ENCODE assay signal across 10 mouse cellular contexts in the genomic region with DNA sequence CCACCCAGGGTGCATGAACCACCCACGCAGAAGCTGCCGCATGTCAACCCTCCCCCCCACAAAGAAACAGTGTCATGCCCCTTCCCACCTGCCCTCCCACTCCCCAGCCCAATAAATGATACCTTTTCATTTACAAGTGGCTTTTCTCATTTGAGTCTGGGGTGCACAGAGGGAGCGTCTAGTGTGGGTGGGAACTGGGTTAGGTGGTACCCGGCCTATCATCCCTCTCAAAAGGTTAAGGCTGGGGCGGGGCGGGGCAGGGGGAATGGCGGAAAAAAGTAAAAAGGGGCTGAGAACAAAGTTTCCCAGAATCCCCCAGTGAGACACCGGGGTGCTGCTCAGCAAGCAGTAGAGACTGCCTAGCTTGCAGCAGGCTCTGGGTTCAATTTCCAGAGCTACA. TPM values are rescaled to one million over a fixed set of nuclear protein-coding genes. Genes with fewer than 3 reads are reported as not detected.
DNase-seq lines count a peak whose midpoint lies in the region; ATAC-seq and TF ChIP-seq lines count a peak whose summit lies in the region.
"Had no signal": no experiment of that assay in that cellular context is flagged by ENCODE, and none has a peak within 500 bp of the region (broad histone marks: within the 10 kb centered on the region; RNA-seq: fewer than 3 reads in every experiment).

No protein-coding gene starts in this region.

- WGBS in lung, embryonic 14.5 days: 5% methylated on average over 8 of the region's 8 CpGs
- 0% methylated on average over 8 of the region's 8 CpGs for WGBS in forebrain, embryonic 14.5 days
- 7% methylated on average over 8 of the region's 8 CpGs for WGBS in limb, embryonic 14.5 days
- 9% methylated on average over 8 of the region's 8 CpGs for WGBS in stomach, embryonic 15.5 days

- H3K9me3 ChIP-seq in lung, embryonic 14.5 days (ENCODE audit: low read depth, low read length): no peaks in the 10 kb centered on the region
- H3K9me3 ChIP-seq in forebrain, embryonic 14.5 days (replicated peaks; ENCODE audit: control insufficient read depth, low read length): no peaks in the 10 kb centered on the region
- H3K9me3 ChIP-seq in limb, embryonic 14.5 days (ENCODE audit: control insufficient read depth, low read length): no peaks in the 10 kb centered on the region
- H3K9me3 ChIP-seq in stomach, embryonic 15.5 days: no peaks in the 10 kb centered on the region
- H3K9me3 ChIP-seq: megakaryocyte, embryonic 14.5 days had no signal

- no peak for DNase-seq in lung, embryonic 14.5 days
- no peak for DNase-seq in lung, postnatal 36 days
- no peak for DNase-seq in forebrain, embryonic 14.5 days (ENCODE audit: low spot score)
- no peak for DNase-seq in limb, embryonic 14.5 days (ENCODE audit: low spot score)
- no peak for DNase-seq in right cerebral cortex, postnatal 10 days (ENCODE audit: low spot score in 2 of 2)
- DNase-seq in Muller cell, postnatal 12 days (ENCODE audit: inconsistent ontology term): no peak
- DNase-seq: kidney, adult 8-10 months had no signal

- no peak for ATAC-seq in lung, embryonic 14.5 days (ENCODE audit: insufficient read depth)
- ATAC-seq in forebrain, embryonic 14.5 days: peak; percentile 15; the same call in 1 of the 2 replicates
- 0 out of 2 replicates have a peak, but pooled peaks have one; percentile 11 for ATAC-seq in limb, embryonic 14.5 days (ENCODE audit: low FRiP score, low read depth)
- ATAC-seq in stomach, embryonic 15.5 days (ENCODE audit: insufficient read depth, low FRiP score, low read depth): no peak
- no peak for ATAC-seq in erythroblast, adult 5-6 weeks (replicated peaks; ENCODE audit: low FRiP score, poor library complexity, severe bottlenecking)

- no peaks in the 10 kb centered on the region for H3K36me3 ChIP-seq in lung, embryonic 14.5 days (ENCODE audit: insufficient read depth)
- no peaks in the 10 kb centered on the region for H3K36me3 ChIP-seq in forebrain, embryonic 14.5 days (ENCODE audit: control insufficient read depth, insufficient read depth, low read length)
- H3K36me3 ChIP-seq in limb, embryonic 14.5 days (ENCODE audit: control insufficient read depth, insufficient read depth, low read length): no peaks in the 10 kb centered on the region
- no peaks in the 10 kb centered on the region for H3K36me3 ChIP-seq in stomach, embryonic 15.5 days

- H3K4me1 ChIP-seq in lung, embryonic 14.5 days (ENCODE audit: insufficient read depth): no peaks in the 10 kb centered on the region
- peaks cover 4% of the 10 kb centered on the region; the same call in 1 of the 2 replicates for H3K4me1 ChIP-seq in forebrain, embryonic 14.5 days (ENCODE audit: control insufficient read depth, insufficient read depth, low read length)
- H3K4me1 ChIP-seq in limb, embryonic 14.5 days (ENCODE audit: control insufficient read depth, insufficient read depth, low read length): no peaks in the 10 kb centered on the region
- H3K4me1 ChIP-seq in stomach, embryonic 15.5 days: peaks cover 5% of the 10 kb centered on the region; the same call in 1 of the 2 replicates

- TF ChIP-seq POLR2A in limb, embryonic 14.5 days (IDR thresholded peaks at IDR 0.05; ENCODE audit: borderline replicate concordance, extremely low read depth, insufficient read depth, insufficient read length): no peak

- H3K4me2 ChIP-seq in lung, embryonic 14.5 days: peak overlapping the region; percentile 52
- peak overlapping the region; percentile 45 for H3K4me2 ChIP-seq in forebrain, embryonic 14.5 days (ENCODE audit: low read length)
- peak overlapping the region; percentile 49 for H3K4me2 ChIP-seq in limb, embryonic 14.5 days (replicated peaks; ENCODE audit: low read depth, low read length, severe bottlenecking)
- H3K4me2 ChIP-seq in stomach, embryonic 15.5 days: peak overlapping the region; percentile 60

- TF ChIP-seq CTCF in lung, embryonic 14.5 days (IDR thresholded peaks at IDR 0.05; ENCODE audit: low read depth): no peak

- peaks cover 56% of the 10 kb centered on the region for H3K27me3 ChIP-seq in lung, embryonic 14.5 days (ENCODE audit: insufficient read depth, low read length)
- peaks cover 36% of the 10 kb centered on the region for H3K27me3 ChIP-seq in forebrain, embryonic 14.5 days (replicated peaks; ENCODE audit: control insufficient read depth, insufficient read depth, low read length)
- H3K27me3 ChIP-seq in limb, embryonic 14.5 days (ENCODE audit: control insufficient read depth, insufficient read depth, low read length): peaks cover 49% of the 10 kb centered on the region
- peaks cover 56% of the 10 kb centered on the region for H3K27me3 ChIP-seq in stomach, embryonic 15.5 days (replicated peaks)

- H3K27ac ChIP-seq in lung, embryonic 14.5 days (ENCODE audit: low read depth): no peak overlapping the region
- no peak overlapping the region for H3K27ac ChIP-seq in forebrain, embryonic 14.5 days (ENCODE audit: low read depth, low read length)
- no peak overlapping the region for H3K27ac ChIP-seq in limb, embryonic 14.5 days (replicated peaks; ENCODE audit: low read depth, low read length)
- H3K27ac ChIP-seq in stomach, embryonic 15.5 days: no peak overlapping the region

- no peak overlapping the region for H3K9ac ChIP-seq in lung, embryonic 14.5 days
- H3K9ac ChIP-seq in forebrain, embryonic 14.5 days (ENCODE audit: low read length): no peak overlapping the region
- no peak overlapping the region for H3K9ac ChIP-seq in limb, embryonic 14.5 days (ENCODE audit: low read depth, low read length, severe bottlenecking)
- no peak overlapping the region for H3K9ac ChIP-seq in stomach, embryonic 15.5 days

- peak overlapping the region; percentile 16 for H3K4me3 ChIP-seq in lung, embryonic 14.5 days (ENCODE audit: low read depth, low read length)
- H3K4me3 ChIP-seq in forebrain, embryonic 14.5 days (ENCODE audit: low read depth, low read length): 0 out of 2 replicates have a peak overlapping the region, but pooled peaks have one; percentile 21
- peak overlapping the region; percentile 32 for H3K4me3 ChIP-seq in limb, embryonic 14.5 days (replicated peaks; ENCODE audit: low read length)
- peak overlapping the region; percentile 36 for H3K4me3 ChIP-seq in stomach, embryonic 15.5 days (replicated peaks)

RNA-seq across cellular contexts. Expression of a gene that starts 14.2 kb away (rescaled TPM):
- 0.70 and 0.97 TPM in 2 replicates for polyA plus RNA-seq in lung, embryonic 14.5 days (2014; fragmentation: Nextera tagmentation; extraction: Ambion mirVana)
- polyA plus RNA-seq in forebrain, embryonic 14.5 days (2014; fragmentation: Nextera tagmentation; extraction: Ambion mirVana): 2.1 and 2.2 TPM in 2 replicates
- 2.7 and 3.8 TPM in 2 replicates for polyA plus RNA-seq in limb, embryonic 14.5 days (2012; rRNA removed)
- 0.23 and 0.29 TPM in 2 replicates for polyA plus RNA-seq in limb, embryonic 14.5 days (2014; fragmentation: Nextera tagmentation; extraction: Ambion mirVana)
- 0.30 and 0.39 TPM in 2 replicates for polyA plus RNA-seq in stomach, embryonic 15.5 days (2015; fragmentation: Nextera tagmentation; extraction: Ambion mirVana)
- not detected in 2 replicates for total RNA-seq in erythroblast, adult 5-6 weeks (2015; ENCODE audit: low replicate concordance)
- 0.42 TPM in 1 of 2 replicates, not detected in the other for total RNA-seq in erythroblast, adult 5-6 weeks (2017; ENCODE audit: low replicate concordance)

RNA-seq across cellular contexts. Expression of a gene that starts 32.4 kb away (rescaled TPM):
- polyA plus RNA-seq in lung, embryonic 14.5 days (2014; fragmentation: Nextera tagmentation; extraction: Ambion mirVana): 4.7 and 6.8 TPM in 2 replicates
- 0.74 and 0.79 TPM in 2 replicates for polyA plus RNA-seq in forebrain, embryonic 14.5 days (2014; fragmentation: Nextera tagmentation; extraction: Ambion mirVana)
- 1.4 and 1.5 TPM in 2 replicates for polyA plus RNA-seq in limb, embryonic 14.5 days (2012; rRNA removed)
- 2.2 and 2.3 TPM in 2 replicates for polyA plus RNA-seq in limb, embryonic 14.5 days (2014; fragmentation: Nextera tagmentation; extraction: Ambion mirVana)
- polyA plus RNA-seq in stomach, embryonic 15.5 days (2015; fragmentation: Nextera tagmentation; extraction: Ambion mirVana): 4.9 and 5.0 TPM in 2 replicates
- 66.9 TPM in 2 replicates for total RNA-seq in erythroblast, adult 5-6 weeks (2015; ENCODE audit: low replicate concordance)
- 18.0 and 26.1 TPM in 2 replicates for total RNA-seq in erythroblast, adult 5-6 weeks (2017; ENCODE audit: low replicate concordance)

RNA-seq across cellular contexts. Expression of a gene that starts 50.9 kb away (rescaled TPM):
- 61.1 and 66.0 TPM in 2 replicates for polyA plus RNA-seq in lung, embryonic 14.5 days (2014; fragmentation: Nextera tagmentation; extraction: Ambion mirVana)
- 72.6 and 78.2 TPM in 2 replicates for polyA plus RNA-seq in forebrain, embryonic 14.5 days (2014; fragmentation: Nextera tagmentation; extraction: Ambion mirVana)
- 88.9 and 117 TPM in 2 replicates for polyA plus RNA-seq in limb, embryonic 14.5 days (2012; rRNA removed)
- polyA plus RNA-seq in limb, embryonic 14.5 days (2014; fragmentation: Nextera tagmentation; extraction: Ambion mirVana): 63.8 and 75.9 TPM in 2 replicates
- 62.9 and 65.0 TPM in 2 replicates for polyA plus RNA-seq in stomach, embryonic 15.5 days (2015; fragmentation: Nextera tagmentation; extraction: Ambion mirVana)
- total RNA-seq in erythroblast, adult 5-6 weeks (2015; ENCODE audit: low replicate concordance): 34.4 and 41.8 TPM in 2 replicates
- 32.0 and 41.0 TPM in 2 replicates for total RNA-seq in erythroblast, adult 5-6 weeks (2017; ENCODE audit: low replicate concordance)

RNA-seq across cellular contexts. Expression of a gene that starts 56.0 kb away (rescaled TPM):
- polyA plus RNA-seq in lung, embryonic 14.5 days (2014; fragmentation: Nextera tagmentation; extraction: Ambion mirVana): 91.6 and 105 TPM in 2 replicates
- 32.6 and 33.0 TPM in 2 replicates for polyA plus RNA-seq in forebrain, embryonic 14.5 days (2014; fragmentation: Nextera tagmentation; extraction: Ambion mirVana)
- polyA plus RNA-seq in limb, embryonic 14.5 days (2012; rRNA removed): 102 and 133 TPM in 2 replicates
- 62.1 and 63.1 TPM in 2 replicates for polyA plus RNA-seq in limb, embryonic 14.5 days (2014; fragmentation: Nextera tagmentation; extraction: Ambion mirVana)
- 69.8 and 75.6 TPM in 2 replicates for polyA plus RNA-seq in stomach, embryonic 15.5 days (2015; fragmentation: Nextera tagmentation; extraction: Ambion mirVana)
- 21.3 and 26.5 TPM in 2 replicates for total RNA-seq in erythroblast, adult 5-6 weeks (2015; ENCODE audit: low replicate concordance)
- total RNA-seq in erythroblast, adult 5-6 weeks (2017; ENCODE audit: low replicate concordance): 16.2 and 29.3 TPM in 2 replicates

Comparison
In these comparisons a context has a peak if more than half of its experiments do, and no peak if none do; other contexts are left out.
1. ATAC-seq: peak in forebrain, embryonic 14.5 days (single experiment) and limb, embryonic 14.5 days (single experiment); none in lung, embryonic 14.5 days (single experiment), stomach, embryonic 15.5 days (single experiment) and erythroblast, adult 5-6 weeks (single experiment).
2. Peak in every context shown above with its lines, with median percentiles within 50 percentile points of each other: H3K4me2 ChIP-seq and H3K4me3 ChIP-seq.